In the genomic region with DNA sequence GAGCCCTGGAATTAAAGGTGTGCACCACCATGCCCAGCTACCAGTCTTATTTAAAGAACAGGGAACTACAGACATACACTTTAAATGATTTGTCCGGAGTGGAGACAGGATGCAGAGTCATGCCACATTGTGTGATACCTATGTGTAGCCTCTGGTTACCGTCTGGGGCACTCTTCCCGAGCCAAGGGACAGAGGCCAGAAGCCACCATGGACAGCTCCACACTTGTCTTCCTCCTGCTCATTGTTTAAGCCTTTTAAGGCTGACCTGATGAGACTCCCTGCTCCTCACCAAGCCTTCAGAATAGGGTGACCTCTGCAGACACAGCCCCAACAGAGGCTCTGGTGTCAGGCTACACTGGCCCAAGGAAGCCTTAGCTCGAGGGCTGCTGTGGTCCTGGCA, we compare ENCODE assay signal across 18 mouse cellular contexts.
DNase-seq lines count a peak whose midpoint lies in the region; ATAC-seq and TF ChIP-seq lines count a peak whose summit lies in the region.
"Had no signal": no experiment of that assay in that cellular context is flagged by ENCODE, and none has a peak within 500 bp of the region (broad histone marks: within the 10 kb centered on the region; RNA-seq: fewer than 3 reads in every experiment).

No protein-coding gene starts in this region.

- TF ChIP-seq CTCF in midbrain, postnatal 0 days (IDR thresholded peaks at IDR 0.05): no peak

- H3K27ac ChIP-seq in limb, embryonic 11.5 days (replicated peaks; ENCODE audit: low read depth, low read length): no peak overlapping the region
- no peak overlapping the region for H3K27ac ChIP-seq in limb, embryonic 10.5 days
- H3K27ac ChIP-seq in midbrain, postnatal 0 days (ENCODE audit: low read depth, low read length): no peak overlapping the region
- H3K27ac ChIP-seq in forebrain, embryonic 15.5 days (replicated peaks): no peak overlapping the region
- H3K27ac ChIP-seq: embryonic facial prominence, embryonic 13.5 days; hindbrain, embryonic 15.5 days; limb, embryonic 12.5 days; liver, embryonic 14.5 days had no signal

- H3K9me3 ChIP-seq in limb, embryonic 11.5 days (ENCODE audit: control insufficient read depth, low read length): no peaks in the 10 kb centered on the region
- H3K9me3 ChIP-seq in limb, embryonic 10.5 days (replicated peaks): no peaks in the 10 kb centered on the region
- H3K9me3 ChIP-seq in midbrain, postnatal 0 days (ENCODE audit: low read length): no peaks in the 10 kb centered on the region
- H3K9me3 ChIP-seq in forebrain, embryonic 15.5 days: no peaks in the 10 kb centered on the region
- H3K9me3 ChIP-seq: embryonic facial prominence, embryonic 13.5 days; hindbrain, embryonic 15.5 days; limb, embryonic 12.5 days had no signal

- H3K4me3 ChIP-seq in limb, embryonic 11.5 days (ENCODE audit: low read depth, low read length): no peak overlapping the region
- no peak overlapping the region for H3K4me3 ChIP-seq in limb, embryonic 10.5 days
- no peak overlapping the region for H3K4me3 ChIP-seq in midbrain, postnatal 0 days (ENCODE audit: low read depth, low read length)
- no peak overlapping the region for H3K4me3 ChIP-seq in forebrain, embryonic 15.5 days
- H3K4me3 ChIP-seq: embryonic facial prominence, embryonic 13.5 days; hindbrain, embryonic 15.5 days; limb, embryonic 12.5 days had no signal

- no peak for ATAC-seq in limb, embryonic 11.5 days (ENCODE audit: insufficient number of reproducible peaks, low FRiP score, low TSS enrichment, low read depth)
- no peak for ATAC-seq in midbrain, postnatal 0 days (ENCODE audit: low FRiP score)
- ATAC-seq in forebrain, embryonic 15.5 days (replicated peaks): no peak
- ATAC-seq: forebrain, postnatal 0 days; midbrain, embryonic 16.5 days had no signal

- H3K4me1 ChIP-seq in limb, embryonic 11.5 days (ENCODE audit: control insufficient read depth, insufficient read depth, low read length): no peaks in the 10 kb centered on the region
- no peaks in the 10 kb centered on the region for H3K4me1 ChIP-seq in limb, embryonic 10.5 days
- no peaks in the 10 kb centered on the region for H3K4me1 ChIP-seq in midbrain, postnatal 0 days (ENCODE audit: insufficient read depth, low read length)
- H3K4me1 ChIP-seq in forebrain, embryonic 15.5 days: no peaks in the 10 kb centered on the region
- H3K4me1 ChIP-seq: embryonic facial prominence, embryonic 13.5 days; hindbrain, embryonic 15.5 days; limb, embryonic 12.5 days had no signal

- WGBS in limb, embryonic 11.5 days: 52% methylated on average over 4 of the region's 4 CpGs
- WGBS in limb, embryonic 10.5 days: 71% methylated on average over 4 of the region's 4 CpGs
- WGBS in midbrain, postnatal 0 days: 70% methylated on average over 4 of the region's 4 CpGs
- 60% methylated on average over 4 of the region's 4 CpGs for WGBS in forebrain, embryonic 15.5 days

- no peak overlapping the region for H3K4me2 ChIP-seq in limb, embryonic 11.5 days (ENCODE audit: low read depth, severe bottlenecking)
- no peak overlapping the region for H3K4me2 ChIP-seq in midbrain, postnatal 0 days (ENCODE audit: low read depth, low read length, poor library complexity, severe bottlenecking)
- H3K4me2 ChIP-seq in forebrain, embryonic 15.5 days (replicated peaks): no peak overlapping the region
- H3K4me2 ChIP-seq: embryonic facial prominence, embryonic 13.5 days; hindbrain, embryonic 15.5 days; limb, embryonic 12.5 days had no signal

- H3K9ac ChIP-seq in limb, embryonic 11.5 days (ENCODE audit: low read length): no peak overlapping the region
- H3K9ac ChIP-seq in midbrain, postnatal 0 days (replicated peaks; ENCODE audit: low read length, poor library complexity, severe bottlenecking): no peak overlapping the region
- no peak overlapping the region for H3K9ac ChIP-seq in forebrain, embryonic 15.5 days (replicated peaks)
- H3K9ac ChIP-seq: embryonic facial prominence, embryonic 13.5 days; forebrain, postnatal 0 days; hindbrain, embryonic 15.5 days; limb, embryonic 12.5 days; liver, embryonic 14.5 days had no signal

- H3K36me3 ChIP-seq in limb, embryonic 11.5 days (ENCODE audit: control insufficient read depth, insufficient read depth, low read length): no peaks in the 10 kb centered on the region
- no peaks in the 10 kb centered on the region for H3K36me3 ChIP-seq in limb, embryonic 10.5 days
- H3K36me3 ChIP-seq in midbrain, postnatal 0 days (ENCODE audit: insufficient read depth, low read length): no peaks in the 10 kb centered on the region
- H3K36me3 ChIP-seq in forebrain, embryonic 15.5 days: no peaks in the 10 kb centered on the region
- H3K36me3 ChIP-seq: embryonic facial prominence, embryonic 13.5 days; hindbrain, embryonic 15.5 days; limb, embryonic 12.5 days had no signal

- DNase-seq in embryo, embryonic 10 days (ENCODE audit: low spot score): peak; percentile 59
- no peak for DNase-seq in embryo, embryonic 9.5 days (ENCODE audit: extremely low spot score)
- DNase-seq in limb, embryonic 11.5 days (ENCODE audit: low spot score): peak; percentile 40
- DNase-seq in limb, embryonic 10.5 days (ENCODE audit: low spot score): no peak
- peak; percentile 31 for DNase-seq in NIH3T3 (ENCODE audit: low read depth)
- DNase-seq in forelimb bud, embryonic 11.5 days (ENCODE audit: low read depth, low spot score): peak; percentile 29
- no peak for DNase-seq in midbrain, postnatal 0 days (ENCODE audit: low spot score)
- DNase-seq: cerebellum, postnatal 14 days; forebrain, postnatal 0 days; gastrocnemius, postnatal 10 days; kidney, adult 18-20 months; lung, postnatal 10 days had no signal

- H3K27me3 ChIP-seq in limb, embryonic 11.5 days (ENCODE audit: control insufficient read depth, insufficient read depth, low read length): no peaks in the 10 kb centered on the region
- H3K27me3 ChIP-seq in limb, embryonic 10.5 days (ENCODE audit: low read depth, poor library complexity, severe bottlenecking): no peaks in the 10 kb centered on the region
- H3K27me3 ChIP-seq in midbrain, postnatal 0 days (ENCODE audit: insufficient read depth, low read length): no peaks in the 10 kb centered on the region
- no peaks in the 10 kb centered on the region for H3K27me3 ChIP-seq in forebrain, embryonic 15.5 days
- H3K27me3 ChIP-seq: embryonic facial prominence, embryonic 13.5 days; hindbrain, embryonic 15.5 days; limb, embryonic 12.5 days had no signal

Comparison
In these comparisons a context has a peak if more than half of its experiments do, and no peak if none do; other contexts are left out.
1. DNase-seq: peak in embryo, embryonic 10 days (single experiment), limb, embryonic 11.5 days (single experiment), NIH3T3 (single experiment) and forelimb bud, embryonic 11.5 days (single experiment); none in embryo, embryonic 9.5 days (single experiment), limb, embryonic 10.5 days (single experiment) and midbrain, postnatal 0 days (single experiment).